Mouse (Mus musculus) frontal cortex, postnatal 36 days (tissue): ENCODE results near the gene Prdx1.
"Not testable (repeated sequence)": the region's sequence is repeated elsewhere in the genome, so short reads cannot be mapped to it uniquely, and the experiment has no call there.

ENCODE experiments used
- DNase-seq, 2 experiments: peaks; one replicate each; pipeline ENCODE4 v3.0.0; 2022; ENCODE audit warnings: low spot score in 2 of 2

Prdx1 gene

GRCm38 (mm10) chr4:116677808-116678207 is 7.5 kb upstream of the Prdx1 start:
- no peak for DNase-seq

- no peak for DNase-seq
Observed at GRCm38 (mm10) chr4:116679141-116679540, 6.2 kb upstream of the Prdx1 start.

- DNase-seq, result not testable (repeated sequence)
Observed at GRCm38 (mm10) chr4:116680521-116680920, 4.8 kb upstream of the Prdx1 start.

GRCm38 (mm10) chr4:116683957-116684356 is 1.4 kb upstream of the Prdx1 start:
- DNase-seq, result no peak

GRCm38 (mm10) chr4:116684665-116685064 is 679 bp upstream of the Prdx1 start:
- DNase-seq, result no peak

- no peak for DNase-seq
Observed at GRCm38 (mm10) chr4:116687041-116687440, 1.7 kb downstream of the Prdx1 start.

GRCm38 (mm10) chr4:116689309-116689876 is 4.0 kb downstream of the Prdx1 start:
- no peak for DNase-seq

GRCm38 (mm10) chr4:116692146-116692545 is 6.8 kb downstream of the Prdx1 start:
- no peak for DNase-seq

- DNase-seq, result no peak
Observed at GRCm38 (mm10) chr4:116693785-116694184, 8.4 kb downstream of the Prdx1 start.

- DNase-seq, result no peak
Observed at GRCm38 (mm10) chr4:116698693-116699342, 13.5 kb downstream of the Prdx1 start.

GRCm38 (mm10) chr4:116700964-116701363 is 15.6 kb downstream of the Prdx1 start:
- DNase-seq, result no peak

GRCm38 (mm10) chr4:116703804-116704203 is 18.5 kb downstream of the Prdx1 start:
- peak; percentile 24 to 51 for DNase-seq

- DNase-seq, result peak in 1 of 2 experiments; percentile 40
Observed at GRCm38 (mm10) chr4:116707666-116708065, 22.3 kb downstream of the Prdx1 start.

GRCm38 (mm10) chr4:116708201-116708764 is 22.9 kb downstream of the Prdx1 start, which contains the start of the genes Mmachc and Ccdc163:
TSS of gene Mmachc (minus strand) at chr4:116708406.
TSS of gene Ccdc163 (plus strand) at chr4:116708509.
- peak; percentile 92 to 98 for DNase-seq

- DNase-seq, result no peak
Observed at GRCm38 (mm10) chr4:116708791-116709390, 23.5 kb downstream of the Prdx1 start.

- no peak for DNase-seq
Observed at GRCm38 (mm10) chr4:116710154-116710553, 24.8 kb downstream of the Prdx1 start.

GRCm38 (mm10) chr4:116712536-116712935 is 27.2 kb downstream of the Prdx1 start:
- DNase-seq, result no peak

- DNase-seq, result peak; percentile 28 to 77
Observed at GRCm38 (mm10) chr4:116719396-116719795, 34.1 kb downstream of the Prdx1 start.

- peak; percentile 89 to 96 for DNase-seq
Observed at GRCm38 (mm10) chr4:116720343-116721097, 35.2 kb downstream of the Prdx1 start, which contains the start of gene Tesk2. TSS of gene Tesk2 (plus strand) at chr4:116720948.

- DNase-seq, result no peak
Observed at GRCm38 (mm10) chr4:116721098-116721628, 35.8 kb downstream of the Prdx1 start.

- no peak for DNase-seq
Observed at GRCm38 (mm10) chr4:116722230-116722629, 36.9 kb downstream of the Prdx1 start.

- no peak for DNase-seq
Observed at GRCm38 (mm10) chr4:116725444-116725843, 40.1 kb downstream of the Prdx1 start.
